Mouse (Mus musculus) forebrain, embryonic 10.5 days (tissue): ENCODE measurements around the gene Dhrs7. TPM values are rescaled to one million over a fixed set of nuclear protein-coding genes. Genes with fewer than 3 reads are reported as not detected.
"Not testable (repeated sequence)": the region's sequence is repeated elsewhere in the genome, so short reads cannot be mapped to it uniquely, and the experiment has no call there.

Experiments used
- DNase-seq: peaks from one replicate; pipeline ENCODE4 v3.0.0-alpha.2; 2017; ENCODE audit warnings: low spot score; ENCODE audit errors: extremely low spot score
- H3K27ac ChIP-seq: fragments of 300-500 bp; sonication (generic); 2 replicates; pipeline ENCODE4 v1.5.1; 2016; ENCODE audit warnings: mild to moderate bottlenecking
- H3K27me3 ChIP-seq: fragments of 300-500 bp; sonication (generic); 2 replicates; pipeline ENCODE4 v1.6.1; 2016; ENCODE audit warnings: mild to moderate bottlenecking; ENCODE audit not compliant: poor library complexity, severe bottlenecking
- H3K36me3 ChIP-seq: fragments of 300-500 bp; sonication (generic); replicated peaks from 2 replicates; pipeline ENCODE4 v1.6.1; 2016; ENCODE audit warnings: mild to moderate bottlenecking, moderate library complexity
- H3K4me1 ChIP-seq: fragments of 300-500 bp; sonication (generic); 2 replicates; pipeline ENCODE4 v1.6.1; 2016
- H3K4me3 ChIP-seq: fragments of 300-500 bp; sonication (generic); 2 replicates; pipeline ENCODE4 v1.5.1; 2016; ENCODE audit warnings: mild to moderate bottlenecking, moderate library complexity
- H3K9me3 ChIP-seq: fragments of 300-500 bp; sonication (generic); 2 replicates; pipeline ENCODE4 v1.6.1; 2016; ENCODE audit warnings: mild to moderate bottlenecking, moderate library complexity
- WGBS: fragments of 180-500 bp; shearing (Covaris S2); methylation state at CpG from one replicate; pipeline ENCODE4 v1.1.7; 2016; 5-methylcytosine and 5-hydroxymethylcytosine counted together
- polyA plus RNA-seq: library from polyadenylated mRNA; unstranded; fragments of >200 nt; fragmentation: Nextera tagmentation; extraction: Ambion mirVana; gene quantifications from 2 replicates; pipeline ENCODE4 v1.2.1, GENCODE M21; 2016

Dhrs7 gene
- polyA plus RNA-seq = 6.3 and 6.6 TPM in 2 replicates

- DNase-seq = peak; percentile 76
- H3K36me3 ChIP-seq = no peaks in the 10 kb centered on the region
Measured at GRCm38 (mm10) chr12:72664735-72665337, at the start of gene Dhrs7. Dhrs7 (minus strand) TSS chr12:72664909.

GRCm38 (mm10) chr12:72709981-72710380 is 45.3 kb upstream of the Dhrs7 start:
- DNase-seq = no peak
- Histone ChIP-seq H3K36me3 (no peaks in the 10 kb centered on the region), H3K27ac (no peak overlapping the region), H3K9me3 (no peaks in the 10 kb centered on the region), H3K4me3 (no peak overlapping the region), H3K4me1 (no peaks in the 10 kb centered on the region), H3K27me3 (no peaks in the 10 kb centered on the region)
- WGBS = 95% methylated on average over 3 of the region's 3 CpGs

More at GRCm38 (mm10) chr12:72664735-72665337, at the start of gene Dhrs7:
- peaks cover 26% of the 10 kb centered on the region for H3K27me3 ChIP-seq
- H3K4me1 ChIP-seq = peaks cover 22% of the 10 kb centered on the region
- H3K4me3 ChIP-seq = peak within 1 kb of the TSS; percentile 63
- H3K27ac ChIP-seq = peak within 1 kb of the TSS; percentile 75
- 4% methylated on average over 33 of the region's 33 CpGs for WGBS
- H3K9me3 ChIP-seq = no peaks in the 10 kb centered on the region

GRCm38 (mm10) chr12:72704068-72704467 is 39.4 kb upstream of the Dhrs7 start:
- no peak overlapping the region for H3K4me3 ChIP-seq
- DNase-seq = no peak
- H3K27me3 ChIP-seq = no peaks in the 10 kb centered on the region
- H3K27ac ChIP-seq = no peak overlapping the region
- H3K36me3 ChIP-seq = no peaks in the 10 kb centered on the region
- no peaks in the 10 kb centered on the region for H3K9me3 ChIP-seq
- WGBS = 96% methylated on average over 4 of the region's 4 CpGs
- H3K4me1 ChIP-seq = peaks cover 4% of the 10 kb centered on the region; the same call in 1 of the 2 replicates

- WGBS = 42% methylated on average over 1 of the region's 1 CpGs
- Histone ChIP-seq H3K4me1 (peaks cover 4% of the 10 kb centered on the region; the same call in 1 of the 2 replicates), H3K9me3 (no peaks in the 10 kb centered on the region), H3K27ac (no peak overlapping the region), H3K4me3 (no peak overlapping the region), H3K36me3 (no peaks in the 10 kb centered on the region), H3K27me3 (no peaks in the 10 kb centered on the region)
- no peak for DNase-seq
Measured at GRCm38 (mm10) chr12:72700013-72700412, 35.3 kb upstream of the Dhrs7 start.

GRCm38 (mm10) chr12:72694901-72695463 is 30.3 kb upstream of the Dhrs7 start:
- no peak for DNase-seq
- Histone ChIP-seq H3K27me3 (no peaks in the 10 kb centered on the region), H3K36me3 (no peaks in the 10 kb centered on the region), H3K9me3 (no peaks in the 10 kb centered on the region), H3K4me3 (no peak overlapping the region), H3K4me1 (peaks cover 1% of the 10 kb centered on the region; the same call in 1 of the 2 replicates), H3K27ac (no peak overlapping the region)
- 63% methylated on average over 9 of the region's 9 CpGs for WGBS

GRCm38 (mm10) chr12:72694438-72694837 is 29.7 kb upstream of the Dhrs7 start:
- Histone ChIP-seq H3K36me3 (no peaks in the 10 kb centered on the region), H3K27ac (no peak overlapping the region), H3K4me1 (no peaks in the 10 kb centered on the region), H3K9me3 (no peaks in the 10 kb centered on the region), H3K27me3 (no peaks in the 10 kb centered on the region), H3K4me3 (no peak overlapping the region)
- DNase-seq = no peak
- WGBS = 86% methylated on average over 12 of the region's 12 CpGs

- Histone ChIP-seq H3K27ac (no peak overlapping the region), H3K4me3 (no peak overlapping the region), H3K27me3 (peaks cover 2% of the 10 kb centered on the region; the same call in 1 of the 2 replicates), H3K4me1 (no peaks in the 10 kb centered on the region), H3K36me3 (no peaks in the 10 kb centered on the region), H3K9me3 (no peaks in the 10 kb centered on the region)
- WGBS = 56% methylated on average over 6 of the region's 6 CpGs
- no peak for DNase-seq
Measured at GRCm38 (mm10) chr12:72693895-72694294, 29.2 kb upstream of the Dhrs7 start.

GRCm38 (mm10) chr12:72688281-72688680 is 23.6 kb upstream of the Dhrs7 start:
- not testable (repeated sequence) for H3K27ac ChIP-seq, H3K36me3 ChIP-seq, DNase-seq, H3K9me3 ChIP-seq, H3K4me3 ChIP-seq, H3K27me3 ChIP-seq
- 14% methylated on average over 2 of the region's 2 CpGs for WGBS
- peaks cover 12% of the 10 kb centered on the region for H3K4me1 ChIP-seq

- peaks cover 12% of the 10 kb centered on the region for H3K4me1 ChIP-seq
- not testable (repeated sequence) for H3K27ac ChIP-seq, H3K36me3 ChIP-seq, H3K9me3 ChIP-seq, DNase-seq, H3K4me3 ChIP-seq, H3K27me3 ChIP-seq
- 14% methylated on average over 6 of the region's 6 CpGs for WGBS
Measured at GRCm38 (mm10) chr12:72687741-72688140, 23.0 kb upstream of the Dhrs7 start.

GRCm38 (mm10) chr12:72686566-72686965 is 21.9 kb upstream of the Dhrs7 start:
- peaks cover 12% of the 10 kb centered on the region for H3K4me1 ChIP-seq
- not testable (repeated sequence) for H3K36me3 ChIP-seq, H3K4me3 ChIP-seq, DNase-seq, H3K9me3 ChIP-seq, H3K27ac ChIP-seq, H3K27me3 ChIP-seq
- 79% methylated on average over 4 of the region's 4 CpGs for WGBS

- H3K4me3 ChIP-seq = no peak overlapping the region
- H3K27me3 ChIP-seq = no peaks in the 10 kb centered on the region; the same call in 1 of the 2 replicates
- H3K36me3 ChIP-seq = no peaks in the 10 kb centered on the region
- no peak for DNase-seq
- H3K9me3 ChIP-seq = no peaks in the 10 kb centered on the region
- 99% methylated on average over 3 of the region's 3 CpGs for WGBS
- no peak overlapping the region for H3K27ac ChIP-seq
- peaks cover 14% of the 10 kb centered on the region for H3K4me1 ChIP-seq
Measured at GRCm38 (mm10) chr12:72683612-72684011, 18.9 kb upstream of the Dhrs7 start.

- Histone ChIP-seq H3K4me3 (no peak overlapping the region), H3K36me3 (no peaks in the 10 kb centered on the region), H3K27ac (no peak overlapping the region), H3K9me3 (no peaks in the 10 kb centered on the region), H3K27me3 (no peaks in the 10 kb centered on the region; the same call in 1 of the 2 replicates), H3K4me1 (peaks cover 7% of the 10 kb centered on the region)
- DNase-seq = no peak
- 68% methylated on average over 8 of the region's 8 CpGs for WGBS
Measured at GRCm38 (mm10) chr12:72682511-72683282, 18.0 kb upstream of the Dhrs7 start.

- H3K27ac ChIP-seq = no peak overlapping the region
- H3K4me3 ChIP-seq = no peak overlapping the region
- H3K9me3 ChIP-seq = no peaks in the 10 kb centered on the region
- DNase-seq = no peak
- 0 out of 2 replicates have a peak, but pooled peaks cover 2% of the 10 kb centered on the region for H3K4me1 ChIP-seq
- WGBS = 89% methylated on average over 1 of the region's 1 CpGs
- no peaks in the 10 kb centered on the region for H3K36me3 ChIP-seq
- no peaks in the 10 kb centered on the region; the same call in 1 of the 2 replicates for H3K27me3 ChIP-seq
Measured at GRCm38 (mm10) chr12:72681919-72682318, 17.2 kb upstream of the Dhrs7 start.
